Mouse (Mus musculus): Measurements from ENCODE around the gene Vwa8. TPM values are rescaled to one million over a fixed set of nuclear protein-coding genes. Genes with fewer than 3 reads are reported as not detected.

The Vwa8 gene
- polyA plus RNA-seq, 1 experiment from 2014 or later, result 13.8 TPM

DNA sequence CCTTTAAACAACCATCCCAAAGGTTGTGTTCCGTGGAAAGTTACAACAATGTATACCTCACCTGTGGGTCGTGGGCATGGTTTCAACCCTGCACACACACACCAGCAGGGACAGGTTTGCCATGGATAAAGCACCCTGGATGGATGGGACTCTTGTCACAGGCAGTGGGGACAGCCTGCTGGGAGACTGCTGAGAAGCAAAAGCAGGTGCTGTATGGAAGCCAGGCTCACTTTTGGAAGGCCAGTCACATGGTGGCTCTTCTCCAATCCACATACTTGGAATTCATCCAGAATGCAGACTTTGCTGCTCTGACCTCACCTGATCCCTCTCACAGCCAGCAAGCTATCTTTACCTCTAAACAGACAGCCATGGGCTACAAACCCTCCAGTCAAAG is 292.0 kb downstream of the Vwa8 start:
- Histone ChIP-seq H3K36me3 (no peaks in the 10 kb centered on the region), H3K27ac (no peak overlapping the region), H3K4me1 (replicated peaks) (peaks cover 12% of the 10 kb centered on the region), H3K4me2 (replicated peaks) (no peak overlapping the region), H3K4me3 (replicated peaks) (no peak overlapping the region), H3K9me3 (no peaks in the 10 kb centered on the region), H3K9ac (no peak overlapping the region), H3K27me3 (replicated peaks) (no peaks in the 10 kb centered on the region)
- peak; percentile 47; the same call in 1 of the 2 replicates for ATAC-seq
- WGBS, result 59% methylated on average over 2 of the region's 2 CpGs

DNA sequence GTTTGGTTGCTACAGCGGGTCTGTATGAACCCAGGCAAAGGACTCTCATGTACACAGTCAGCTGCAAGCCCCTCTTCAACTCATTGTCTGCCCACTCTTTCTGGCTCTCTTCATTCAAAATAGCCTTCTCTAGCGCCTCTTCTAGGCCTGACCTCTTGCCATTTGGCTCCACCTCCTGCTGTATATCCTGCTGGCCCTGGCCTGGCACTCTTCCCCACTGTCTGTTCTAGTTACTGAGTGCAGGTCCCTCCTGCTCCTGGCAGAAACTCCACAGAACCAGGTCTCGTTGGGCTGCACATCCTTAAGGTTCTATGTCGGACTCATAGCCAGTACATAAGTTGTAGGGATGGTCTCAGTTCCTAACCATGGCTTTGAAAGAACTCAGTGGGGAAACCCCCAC is 293.5 kb downstream of the Vwa8 start:
- Histone ChIP-seq H3K9ac (no peak overlapping the region), H3K4me3 (replicated peaks) (no peak overlapping the region), H3K36me3 (no peaks in the 10 kb centered on the region), H3K9me3 (no peaks in the 10 kb centered on the region), H3K27me3 (replicated peaks) (no peaks in the 10 kb centered on the region), H3K4me2 (replicated peaks) (no peak overlapping the region), H3K27ac (no peak overlapping the region), H3K4me1 (replicated peaks) (peaks cover 8% of the 10 kb centered on the region)
- no peak for ATAC-seq
- 86% methylated on average over 4 of the region's 4 CpGs for WGBS

DNA sequence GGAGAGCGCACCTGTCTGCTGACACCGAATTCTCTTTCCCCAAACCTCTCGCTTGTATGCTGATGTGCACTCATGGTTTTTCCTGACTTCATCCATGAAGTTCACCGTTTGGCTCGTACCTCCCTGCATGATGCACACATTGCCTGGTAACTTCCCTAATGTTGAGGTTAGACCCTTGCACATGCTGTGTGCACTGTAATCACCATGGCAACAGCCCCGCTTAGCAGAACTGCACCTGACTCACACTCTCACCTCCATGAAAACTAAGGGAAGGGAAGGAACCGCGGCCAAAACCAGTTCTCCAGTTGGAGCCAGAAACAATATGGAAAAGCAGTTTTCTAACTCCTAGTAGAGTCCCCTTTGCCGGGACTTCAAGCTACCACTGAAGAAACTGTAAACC is 294.8 kb downstream of the Vwa8 start:
- WGBS, result 92% methylated on average over 9 of the region's 9 CpGs
- Histone ChIP-seq H3K27me3 (replicated peaks) (no peaks in the 10 kb centered on the region), H3K4me3 (replicated peaks) (no peak overlapping the region), H3K9me3 (no peaks in the 10 kb centered on the region), H3K36me3 (no peaks in the 10 kb centered on the region), H3K4me1 (replicated peaks) (peaks cover 8% of the 10 kb centered on the region), H3K4me2 (replicated peaks) (no peak overlapping the region), H3K27ac (no peak overlapping the region), H3K9ac (no peak overlapping the region)
- ATAC-seq, result no peak

DNA sequence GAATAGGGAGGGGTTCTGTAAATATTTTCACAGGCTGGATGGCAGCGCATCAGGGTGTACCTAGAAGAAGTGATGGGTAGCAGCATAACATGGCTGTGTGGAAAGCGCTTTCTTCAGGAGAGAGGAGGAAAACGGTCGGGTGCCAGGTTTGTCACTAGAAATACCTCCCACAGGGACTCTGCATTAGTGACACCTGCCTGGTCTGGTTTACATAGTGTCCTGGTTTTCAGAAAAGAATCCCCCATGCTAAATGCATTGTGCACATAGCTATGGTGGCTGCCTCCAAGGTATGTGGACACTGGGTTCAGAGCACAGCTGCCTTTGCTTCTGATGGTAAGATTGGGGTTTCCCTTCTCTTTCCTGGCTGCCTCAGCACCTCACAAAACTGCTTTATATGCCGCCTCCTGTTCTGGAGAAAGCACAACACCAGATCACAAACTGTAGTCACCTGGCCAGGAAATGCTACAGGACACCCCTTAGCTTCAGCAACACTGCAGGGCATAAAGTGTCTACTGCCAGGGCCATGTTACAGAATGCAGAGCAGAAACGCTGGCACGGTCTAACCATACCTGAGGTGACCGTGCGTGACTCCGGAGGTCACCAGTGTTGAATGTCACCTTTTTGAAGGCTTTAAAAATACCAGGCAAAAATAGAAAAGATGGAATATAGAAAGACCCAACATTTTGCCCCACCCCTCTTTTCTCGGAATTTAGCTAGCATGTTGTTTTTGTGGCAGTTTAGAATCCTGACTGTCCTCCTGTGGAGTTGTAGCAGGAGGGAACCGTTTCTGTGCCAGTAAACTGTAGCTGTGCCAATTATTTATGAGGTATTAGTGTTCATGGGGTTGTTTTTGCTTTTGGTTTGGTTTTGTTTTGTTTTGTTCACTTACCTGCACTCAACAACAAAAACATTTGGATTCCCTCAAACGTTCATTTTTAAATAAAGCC is 295.7 kb downstream of the Vwa8 start:
- WGBS, result 85% methylated on average over 13 of the region's 13 CpGs

DNA sequence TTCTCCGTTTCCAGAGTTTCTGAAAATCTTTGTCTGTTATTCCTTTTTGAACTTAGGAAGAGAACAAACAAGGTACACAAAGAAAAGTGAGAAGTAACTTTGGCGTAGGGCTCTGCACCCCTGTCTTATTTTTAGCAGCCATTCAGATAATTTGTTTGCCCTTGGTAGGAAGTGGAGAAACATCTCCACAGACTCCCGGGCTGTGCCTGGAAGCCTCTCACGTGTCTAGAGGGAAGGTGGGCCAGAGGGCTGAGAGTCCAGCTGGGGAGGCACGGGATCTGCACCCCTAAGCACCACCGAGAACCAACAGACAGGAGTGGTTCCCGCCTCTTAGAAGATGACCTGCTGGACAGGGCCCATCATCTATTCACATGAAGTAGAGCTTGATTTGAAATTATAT is 302.9 kb downstream of the Vwa8 start:
- Histone ChIP-seq H3K27ac (no peak overlapping the region), H3K36me3 (no peaks in the 10 kb centered on the region), H3K9me3 (no peaks in the 10 kb centered on the region), H3K4me2 (replicated peaks) (no peak overlapping the region), H3K27me3 (replicated peaks) (no peaks in the 10 kb centered on the region), H3K4me3 (replicated peaks) (no peak overlapping the region), H3K9ac (no peak overlapping the region), H3K4me1 (replicated peaks) (0 out of 2 replicates have a peak, but pooled peaks cover 4% of the 10 kb centered on the region)
- WGBS, result 78% methylated on average over 7 of the region's 7 CpGs
- ATAC-seq, result no peak

More for the DNA sequence above, 295.7 kb downstream of the Vwa8 start:
- Histone ChIP-seq H3K4me3 (replicated peaks) (no peak overlapping the region), H3K27ac (no peak overlapping the region), H3K27me3 (replicated peaks) (no peaks in the 10 kb centered on the region), H3K4me2 (replicated peaks) (no peak overlapping the region), H3K9me3 (no peaks in the 10 kb centered on the region), H3K4me1 (replicated peaks) (peaks cover 8% of the 10 kb centered on the region), H3K9ac (no peak overlapping the region), H3K36me3 (no peaks in the 10 kb centered on the region)
- no peak for ATAC-seq

DNA sequence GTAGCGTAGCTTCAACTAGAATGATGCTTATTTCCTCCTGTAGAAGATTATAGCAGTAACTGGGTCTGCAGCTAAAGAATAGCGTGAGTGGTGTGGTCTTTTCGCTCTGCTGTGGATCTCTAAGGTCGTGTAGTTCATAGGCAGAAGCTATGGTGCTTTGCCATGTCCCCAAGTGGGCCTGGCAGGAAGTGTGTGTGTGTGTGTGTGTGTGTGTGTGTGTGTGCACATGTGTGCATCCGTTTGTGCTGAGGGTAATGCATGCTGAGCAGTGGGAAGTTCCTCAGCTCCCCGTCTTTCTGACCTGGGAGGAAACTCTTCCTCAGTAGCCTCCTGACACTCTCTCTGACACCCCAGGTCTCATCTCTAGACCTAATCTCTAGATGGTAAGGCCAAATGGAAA is 305.0 kb downstream of the Vwa8 start:
- Histone ChIP-seq H3K36me3 (no peaks in the 10 kb centered on the region), H3K9me3 (no peaks in the 10 kb centered on the region), H3K4me2 (replicated peaks) (no peak overlapping the region), H3K4me3 (replicated peaks) (no peak overlapping the region), H3K27me3 (replicated peaks) (no peaks in the 10 kb centered on the region), H3K9ac (no peak overlapping the region), H3K4me1 (replicated peaks) (peaks cover 15% of the 10 kb centered on the region), H3K27ac (no peak overlapping the region)
- no peak for ATAC-seq
- 85% methylated on average over 6 of the region's 6 CpGs for WGBS

DNA sequence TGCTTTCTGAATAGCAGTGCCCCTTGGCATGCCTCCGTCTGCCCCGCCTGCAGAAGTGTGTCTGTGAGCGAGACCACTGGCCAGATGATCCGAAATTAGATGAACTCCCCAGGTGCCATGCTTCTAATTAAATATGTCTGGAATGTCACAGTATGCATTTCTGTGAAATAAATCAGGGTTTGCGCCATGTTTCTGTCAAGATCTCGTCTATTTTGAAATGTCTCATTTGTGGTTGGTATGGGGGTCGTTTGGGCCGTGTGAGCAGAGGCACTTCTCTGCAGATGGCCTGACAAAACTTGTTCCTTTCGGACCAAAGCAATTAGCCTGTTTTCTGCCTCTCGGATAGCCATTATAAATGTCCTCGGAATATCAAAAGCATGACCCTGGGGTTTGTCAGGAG is 306.1 kb downstream of the Vwa8 start:
- H3K4me1 ChIP-seq (replicated peaks), result peaks cover 15% of the 10 kb centered on the region

DNA sequence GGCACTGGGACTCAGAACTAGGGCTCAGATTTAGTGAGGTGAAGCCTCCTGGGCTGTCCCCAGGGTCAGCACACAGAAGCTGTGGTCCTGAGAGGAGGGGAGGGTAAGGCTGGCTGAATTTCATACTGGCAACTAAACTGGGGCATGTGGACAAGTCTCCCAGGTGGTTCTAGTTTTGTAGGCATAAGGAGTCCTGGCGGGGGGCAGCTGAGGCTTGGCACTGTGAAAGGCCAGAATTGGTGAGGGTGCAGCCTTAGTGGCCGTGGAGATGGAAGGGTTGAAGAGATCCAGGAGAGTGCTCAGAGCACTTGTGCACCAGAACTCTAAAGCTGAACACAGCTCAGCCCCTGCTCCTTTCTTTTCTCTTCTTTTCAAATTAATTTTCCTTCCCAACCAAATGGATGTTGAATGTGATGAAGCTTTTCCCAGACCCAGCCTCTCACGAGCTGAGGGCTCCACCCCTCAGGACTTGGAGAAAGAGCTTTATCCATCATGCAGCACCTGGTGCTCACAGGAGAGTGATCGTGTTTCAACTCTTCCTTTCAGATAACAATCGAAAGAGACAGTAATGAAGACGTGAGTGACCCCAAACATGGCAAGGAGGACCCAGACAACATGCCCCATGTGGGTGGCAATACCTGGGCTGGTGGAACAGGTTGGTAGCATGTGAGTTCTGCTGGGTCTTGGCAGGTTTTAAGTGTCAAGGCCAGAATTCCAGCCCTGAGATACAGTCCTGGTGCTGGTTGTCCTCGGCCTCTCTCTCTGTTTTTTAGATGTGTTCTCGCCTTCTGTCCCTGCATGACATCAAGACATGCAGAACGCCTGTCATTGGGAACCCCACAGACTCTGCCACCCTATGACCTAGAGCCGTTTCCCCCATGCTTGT is 307.9 kb downstream of the Vwa8 start:
- Histone ChIP-seq H3K4me1 (replicated peaks) (peaks cover 15% of the 10 kb centered on the region), H3K9me3 (no peaks in the 10 kb centered on the region), H3K36me3 (no peaks in the 10 kb centered on the region), H3K4me3 (replicated peaks) (no peak overlapping the region), H3K4me2 (replicated peaks) (no peak overlapping the region), H3K27me3 (replicated peaks) (no peaks in the 10 kb centered on the region), H3K9ac (no peak overlapping the region), H3K27ac (peak overlapping the region; percentile 18; the same call in 1 of the 2 replicates)
- no peak for ATAC-seq
- WGBS, result 67% methylated on average over 10 of the region's 10 CpGs

More for the DNA sequence above, 306.1 kb downstream of the Vwa8 start:
- Histone ChIP-seq H3K4me3 (replicated peaks) (no peak overlapping the region), H3K27ac (no peak overlapping the region), H3K9ac (no peak overlapping the region), H3K27me3 (replicated peaks) (no peaks in the 10 kb centered on the region), H3K36me3 (no peaks in the 10 kb centered on the region), H3K9me3 (no peaks in the 10 kb centered on the region), H3K4me2 (replicated peaks) (no peak overlapping the region)
- no peak for ATAC-seq
- whole genome bisulfite sequencing, result 63% methylated on average over 11 of the region's 11 CpGs

DNA sequence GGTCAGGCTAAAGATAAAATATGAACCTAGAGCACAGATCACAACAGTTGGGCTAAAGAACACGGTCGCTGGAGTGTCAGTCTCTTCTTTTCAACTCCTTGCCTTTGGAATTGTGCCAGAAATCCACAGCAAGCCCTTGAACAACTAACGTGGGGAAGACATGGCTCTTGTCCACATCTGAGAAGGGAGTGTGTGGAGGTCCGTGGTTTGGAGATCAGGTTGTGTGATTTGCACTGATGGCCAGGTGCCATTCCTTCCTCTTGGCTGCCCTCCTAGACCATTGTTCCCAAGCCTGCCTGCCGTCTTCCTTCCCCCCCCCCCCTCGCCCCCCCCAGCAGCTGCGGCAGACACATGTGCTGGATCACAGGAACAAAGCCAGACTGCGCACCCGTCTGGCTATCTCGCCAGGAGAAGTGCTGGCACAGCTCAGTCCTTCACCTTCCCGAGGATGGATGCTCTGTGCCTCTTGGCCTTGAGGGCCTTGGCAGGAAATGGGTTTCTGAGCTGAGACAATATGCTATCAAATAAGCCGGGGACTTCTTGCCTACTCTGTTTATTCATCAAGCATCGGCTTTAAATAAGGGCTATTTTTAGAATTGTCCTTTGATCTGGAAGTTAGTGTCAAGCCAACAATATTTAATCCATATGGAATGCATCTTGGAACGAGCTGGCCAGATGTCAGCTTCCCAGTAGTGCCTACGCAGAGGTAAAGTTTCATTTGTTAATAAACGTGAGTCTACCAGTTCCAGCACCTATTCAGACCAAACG is 308.8 kb downstream of the Vwa8 start:
- Histone ChIP-seq H3K36me3 (no peaks in the 10 kb centered on the region), H3K9me3 (no peaks in the 10 kb centered on the region), H3K4me2 (replicated peaks) (no peak overlapping the region), H3K4me1 (replicated peaks) (peaks cover 15% of the 10 kb centered on the region), H3K4me3 (replicated peaks) (no peak overlapping the region), H3K27ac (0 out of 2 replicates have a peak overlapping the region, but pooled peaks have one; percentile 18), H3K27me3 (replicated peaks) (no peaks in the 10 kb centered on the region), H3K9ac (no peak overlapping the region)
- ATAC-seq, result peak; percentile 66
- 42% methylated on average over 16 of the region's 17 CpGs for WGBS

DNA sequence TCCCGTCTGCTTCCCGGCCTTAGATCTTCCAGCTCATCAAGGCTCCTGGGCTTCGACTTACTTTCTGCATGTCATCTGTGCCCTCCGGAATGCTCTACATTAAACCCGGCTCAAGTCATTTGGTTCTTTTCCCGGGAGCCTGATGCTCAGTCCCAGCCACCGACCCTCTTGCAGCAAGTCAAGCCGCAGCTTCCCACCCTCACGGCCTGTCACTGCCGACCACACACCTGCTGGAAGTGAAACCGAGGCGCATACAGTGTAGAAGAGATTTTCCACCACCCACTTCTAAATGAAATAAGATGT is 309.3 kb downstream of the Vwa8 start:
- no peak overlapping the region for H3K4me2 ChIP-seq (replicated peaks)
- H3K9me3 ChIP-seq, result no peaks in the 10 kb centered on the region
- 67% methylated on average over 12 of the region's 12 CpGs for WGBS
- H3K36me3 ChIP-seq, result no peaks in the 10 kb centered on the region
- H3K27ac ChIP-seq, result no peak overlapping the region
- no peak overlapping the region for H3K9ac ChIP-seq
- H3K27me3 ChIP-seq (replicated peaks), result no peaks in the 10 kb centered on the region
- H3K4me1 ChIP-seq (replicated peaks), result peaks cover 15% of the 10 kb centered on the region
- peak; percentile 22; the same call in 1 of the 2 replicates for ATAC-seq
- no peak overlapping the region for H3K4me3 ChIP-seq (replicated peaks)

DNA sequence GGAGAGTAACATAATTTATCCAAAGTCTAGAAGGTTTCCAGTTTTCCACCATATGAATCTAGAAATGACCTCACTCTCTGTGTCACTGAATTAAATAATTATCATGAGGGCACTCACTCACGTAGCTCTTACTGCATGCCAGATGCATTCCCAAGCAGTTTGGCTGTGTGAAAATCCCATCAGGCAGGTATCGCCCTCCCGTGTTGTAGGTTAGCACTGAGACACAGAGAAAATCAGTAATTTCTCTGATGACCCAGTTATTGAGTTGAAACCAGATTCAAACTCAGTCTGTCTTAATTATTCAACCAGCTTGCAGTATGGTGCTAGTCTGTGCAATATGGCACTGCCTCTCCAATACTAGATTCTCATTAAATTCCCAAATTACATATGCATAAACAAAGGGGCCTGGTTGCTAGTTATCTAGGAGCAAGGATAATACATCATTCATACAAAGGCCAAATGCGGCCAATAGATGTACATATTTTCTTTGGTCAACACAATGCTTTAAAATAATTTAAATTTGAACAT is 309.9 kb downstream of the Vwa8 start:
- no peak for ATAC-seq

DNA sequence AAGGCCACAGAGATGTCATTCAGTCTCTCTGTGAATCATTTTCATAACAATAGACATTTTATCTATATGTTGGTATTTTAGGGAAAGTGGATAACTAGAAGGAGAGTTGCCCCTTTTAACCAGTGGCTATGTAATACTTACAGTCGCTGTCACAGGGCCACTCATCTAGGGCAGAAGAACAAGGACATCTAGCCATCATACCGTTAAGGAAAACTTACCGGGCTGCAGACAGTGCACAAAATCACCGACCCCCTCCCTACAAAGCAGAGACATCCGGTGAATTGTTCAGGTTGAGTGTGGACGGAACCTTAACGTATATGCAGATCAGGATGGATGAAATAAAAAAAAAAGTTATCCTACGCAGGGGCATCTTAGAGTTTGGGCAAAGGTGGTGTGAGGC is 310.6 kb downstream of the Vwa8 start:
- Histone ChIP-seq H3K9ac (no peak overlapping the region), H3K4me1 (replicated peaks) (peaks cover 15% of the 10 kb centered on the region), H3K4me2 (replicated peaks) (no peak overlapping the region), H3K36me3 (no peaks in the 10 kb centered on the region), H3K27me3 (replicated peaks) (no peaks in the 10 kb centered on the region), H3K4me3 (replicated peaks) (no peak overlapping the region), H3K9me3 (no peaks in the 10 kb centered on the region), H3K27ac (no peak overlapping the region)
- no peak for ATAC-seq
- WGBS, result 92% methylated on average over 8 of the region's 8 CpGs

More for the DNA sequence above, 309.9 kb downstream of the Vwa8 start:
- H3K27me3 ChIP-seq (replicated peaks), result no peaks in the 10 kb centered on the region
- no peak overlapping the region for H3K4me2 ChIP-seq (replicated peaks)
- H3K4me1 ChIP-seq (replicated peaks), result peaks cover 15% of the 10 kb centered on the region
- WGBS, result 80% methylated on average over 4 of the region's 4 CpGs
- H3K9ac ChIP-seq, result no peak overlapping the region
- H3K27ac ChIP-seq, result no peak overlapping the region
- no peaks in the 10 kb centered on the region for H3K36me3 ChIP-seq
- H3K4me3 ChIP-seq (replicated peaks), result no peak overlapping the region
- no peaks in the 10 kb centered on the region for H3K9me3 ChIP-seq

Data from intestine, embryonic 15.5 days (tissue).